Mouse (Mus musculus) cerebellum, adult 2 months (tissue): Measurements from ENCODE around the gene Slc41a3.

Experiments
- CTCF ChIP-seq: fragments of 200-500 bp; IDR thresholded peaks from 2 replicates; pipeline ENCODE4 v1.5.1; 2011; ENCODE audit warnings: low read depth, mild to moderate bottlenecking, control low read depth, low read length, moderate library complexity, borderline replicate concordance; ENCODE audit not compliant: insufficient read depth
- POLR2A ChIP-seq: fragments of 200-500 bp; IDR thresholded peaks from 2 replicates; pipeline ENCODE4 v1.6.1; 2011; ENCODE audit warnings: low read length, control low read depth, borderline replicate concordance; ENCODE audit not compliant: insufficient read depth

- no peak for TF ChIP-seq POLR2A
- TF ChIP-seq CTCF = no peak
These were observed 44.8 kb downstream of the Slc41a3 start for GRCm38 (mm10) chr6:90649279-90649678.
